Mouse (Mus musculus) A20 (cell line): Measurements from ENCODE around the gene Slc12a8.
"Not testable (repeated sequence)": the region's sequence is repeated elsewhere in the genome, so short reads cannot be mapped to it uniquely, and the experiment has no call there.

Experiments used
- DNase-seq: peaks from one replicate; pipeline ENCODE4 v3.0.0-alpha.2; 2011; ENCODE audit warnings: low read depth, low spot score

The Slc12a8 gene

GRCm38 (mm10) chr16:33516807-33517565 lies at the start of gene Slc12a8:
Gene Slc12a8 (plus strand): TSS chr16:33517328.
- DNase-seq, result no peak

DNA sequence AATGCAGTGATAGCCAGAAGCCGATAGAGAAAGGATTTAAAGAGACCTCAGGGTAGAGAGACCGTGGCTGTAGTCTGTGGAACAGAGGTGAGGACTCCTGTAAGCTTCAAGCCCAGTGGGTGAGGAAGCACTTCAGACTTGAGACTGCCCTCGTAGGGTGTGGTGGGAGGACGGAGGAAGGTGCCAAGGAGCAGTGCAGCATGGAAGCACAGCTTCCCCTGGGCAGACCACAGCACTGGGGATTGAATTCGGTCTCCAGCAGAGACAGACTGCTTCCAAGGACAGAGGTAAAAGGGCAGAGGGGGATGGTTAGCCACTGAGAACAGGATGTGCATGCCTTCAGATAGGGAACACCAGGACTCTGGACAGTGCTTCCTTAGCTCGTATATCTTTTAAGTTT lies 49.7 kb upstream of the Slc12a8 start:
- DNase-seq, result no peak

GRCm38 (mm10) chr16:33469973-33470372 lies 47.2 kb upstream of the Slc12a8 start:
- no peak for DNase-seq

DNA sequence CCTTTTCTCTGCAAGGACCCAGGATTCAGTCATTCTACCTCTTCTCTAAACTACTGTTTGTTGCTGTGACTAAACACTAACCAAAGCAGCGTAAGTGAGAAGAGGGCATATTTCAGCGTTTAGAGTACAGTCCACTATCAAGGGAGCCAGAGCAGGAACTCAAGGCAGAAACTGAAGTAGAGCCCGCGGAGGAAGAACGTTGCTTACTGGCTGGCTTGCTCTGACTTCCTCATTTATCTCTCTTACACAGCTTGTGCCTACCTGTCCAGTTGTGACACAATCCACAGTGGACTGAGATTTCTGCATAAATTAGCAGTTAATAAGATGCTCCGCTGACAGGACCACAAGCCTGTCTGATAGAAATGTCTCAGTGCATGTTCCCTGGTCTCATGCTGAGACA lies 42.7 kb upstream of the Slc12a8 start:
- DNase-seq, result no peak

DNA sequence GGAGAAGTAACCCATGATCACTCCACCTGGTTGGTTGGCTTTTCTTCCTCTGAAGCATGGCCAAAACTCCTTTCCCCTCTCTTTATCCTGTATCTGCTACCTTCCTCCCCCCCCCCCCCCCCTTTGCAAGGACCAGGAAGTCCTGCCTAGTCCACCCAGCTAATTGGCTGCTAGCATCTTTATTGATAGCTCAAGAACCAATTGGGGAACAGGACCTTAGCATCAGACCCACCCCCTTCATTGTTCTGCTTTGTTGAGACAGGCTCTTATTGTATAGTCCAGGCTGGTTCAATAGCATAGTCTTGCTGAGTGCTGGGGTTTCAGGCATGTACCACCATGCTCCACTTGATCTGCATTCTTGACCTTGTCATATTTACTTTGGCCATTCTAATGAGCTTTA lies 37.2 kb upstream of the Slc12a8 start:
- DNase-seq, result peak; percentile 28

DNA sequence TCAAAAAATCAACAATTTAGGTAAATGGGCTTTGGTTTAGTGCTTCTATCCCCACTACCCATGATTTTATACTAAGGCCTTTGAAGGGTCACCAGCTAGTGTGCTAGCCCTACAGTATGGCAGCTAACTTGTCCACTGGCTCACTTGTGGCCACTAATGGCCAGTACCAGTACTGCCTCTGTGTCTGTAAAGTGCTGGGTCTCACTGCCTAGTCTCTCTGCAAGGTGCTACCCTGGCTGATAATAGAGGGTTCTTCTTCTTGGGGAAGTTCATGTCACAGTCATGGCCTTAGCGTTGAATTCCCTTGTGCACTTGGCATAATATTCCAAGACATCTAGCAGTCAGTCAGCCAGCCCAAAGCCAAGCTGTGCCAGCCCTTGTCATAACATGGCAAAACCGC lies 36.0 kb upstream of the Slc12a8 start:
- DNase-seq, result peak; percentile 31

DNA sequence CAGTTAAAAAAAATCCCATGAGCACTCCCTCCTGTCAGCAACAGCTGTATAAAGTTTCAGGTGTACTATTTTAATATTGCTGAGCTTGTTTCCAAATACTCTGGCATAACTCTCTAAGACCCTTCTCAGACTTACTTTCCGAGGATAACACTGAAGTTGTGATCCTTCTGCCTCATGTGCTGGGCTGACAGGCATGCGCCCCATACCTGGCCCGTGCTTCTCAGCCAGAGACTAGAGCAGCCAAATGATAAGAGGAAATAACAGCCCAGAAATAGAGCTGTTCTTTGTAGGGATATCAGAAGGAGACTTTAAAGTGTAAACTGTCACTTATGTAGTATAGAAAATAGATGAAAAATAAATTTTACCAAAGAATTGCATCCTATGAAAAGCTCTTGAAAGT lies 34.8 kb upstream of the Slc12a8 start:
- DNase-seq, result no peak

- no peak for DNase-seq
Measured at GRCm38 (mm10) chr16:33487709-33488108, 29.4 kb upstream of the Slc12a8 start.

- no peak for DNase-seq
Measured at GRCm38 (mm10) chr16:33494374-33494773, 22.8 kb upstream of the Slc12a8 start.

DNA sequence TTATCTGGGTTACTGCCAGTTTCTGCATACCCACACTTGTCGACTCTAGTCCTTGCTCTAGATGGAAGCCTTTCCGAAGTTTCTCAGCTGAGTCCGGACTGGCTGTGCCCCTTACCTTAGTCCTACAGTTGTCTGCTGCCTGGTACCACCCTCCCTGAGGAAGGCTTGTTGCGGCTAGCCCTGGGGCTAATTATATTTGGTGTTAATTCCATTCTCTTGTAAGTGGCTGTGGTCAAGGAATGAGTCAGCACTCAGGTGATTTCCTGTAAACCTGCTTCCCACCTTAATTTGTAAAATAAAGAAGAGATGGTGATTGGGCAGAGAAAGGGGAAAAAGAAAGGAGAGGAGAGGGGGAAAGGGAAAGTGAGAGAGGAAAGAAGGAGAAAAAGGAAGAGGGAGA lies 9.0 kb upstream of the Slc12a8 start:
- DNase-seq, result no peak

GRCm38 (mm10) chr16:33509231-33509630 lies 7.9 kb upstream of the Slc12a8 start:
- not testable (repeated sequence) for DNase-seq

- not testable (repeated sequence) for DNase-seq
Measured at GRCm38 (mm10) chr16:33510856-33511255, 6.3 kb upstream of the Slc12a8 start.

DNA sequence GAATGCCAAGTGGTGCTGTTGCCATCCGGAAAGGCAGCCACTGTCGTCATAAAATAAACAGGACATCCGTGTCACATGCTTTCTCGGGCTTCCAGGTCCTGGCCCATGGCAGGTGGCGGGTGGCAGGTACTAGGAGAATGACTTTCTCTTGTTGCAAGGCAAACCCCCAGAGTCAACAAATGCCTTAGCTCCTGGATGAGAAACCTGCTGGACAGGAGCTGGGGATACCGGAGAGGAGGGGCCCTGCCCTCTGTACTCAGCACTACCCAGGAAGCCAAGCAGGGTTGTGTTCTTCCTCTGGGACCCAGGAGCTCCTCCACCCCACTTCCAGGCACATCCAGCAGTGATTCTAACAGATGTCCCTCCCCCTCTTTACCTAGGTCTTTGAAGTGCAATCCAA lies 4.6 kb upstream of the Slc12a8 start:
- no peak for DNase-seq

DNA sequence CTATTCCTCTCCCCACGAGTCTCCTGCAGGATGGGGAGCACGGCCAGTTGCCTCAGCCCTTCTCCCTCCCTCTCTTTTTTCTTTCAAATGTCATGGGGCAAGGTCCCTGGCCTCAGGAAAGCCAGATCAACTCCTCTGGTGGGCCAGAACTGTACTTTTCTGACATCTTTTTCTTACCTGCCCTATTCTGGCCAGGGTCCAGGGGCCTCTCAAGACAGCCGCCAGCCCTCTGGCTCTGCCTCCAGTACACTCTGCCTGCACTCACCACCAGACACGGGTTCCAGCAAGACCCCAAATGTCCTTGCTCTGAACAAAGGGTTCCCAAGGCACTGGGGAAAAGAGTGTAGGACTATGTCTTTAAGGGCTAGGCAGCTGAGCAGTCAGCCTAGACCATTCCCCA lies 499 bp downstream of the Slc12a8 start:
- DNase-seq, result no peak

DNA sequence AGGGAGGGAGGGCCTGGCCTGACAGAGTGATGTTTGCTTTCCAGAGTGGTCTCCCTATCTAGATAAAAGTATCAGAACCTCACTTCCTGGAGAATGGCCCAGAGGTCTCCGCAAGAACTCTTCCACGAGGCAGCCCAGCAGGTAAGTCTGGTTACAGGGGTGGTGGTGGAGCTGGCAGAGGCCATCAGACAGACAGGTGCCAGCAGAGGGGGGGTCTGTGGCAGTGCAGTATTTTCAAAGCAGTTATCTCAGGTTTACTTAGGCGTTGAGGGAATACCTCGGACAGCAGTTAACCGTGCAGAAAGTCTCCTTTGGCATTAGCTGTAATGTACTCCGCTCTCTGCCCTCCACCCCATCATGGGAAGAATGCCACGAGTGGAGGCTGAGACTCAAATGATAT lies 1.1 kb downstream of the Slc12a8 start:
- DNase-seq, result no peak

GRCm38 (mm10) chr16:33519916-33520568 lies 2.9 kb downstream of the Slc12a8 start:
- DNase-seq, result no peak

DNA sequence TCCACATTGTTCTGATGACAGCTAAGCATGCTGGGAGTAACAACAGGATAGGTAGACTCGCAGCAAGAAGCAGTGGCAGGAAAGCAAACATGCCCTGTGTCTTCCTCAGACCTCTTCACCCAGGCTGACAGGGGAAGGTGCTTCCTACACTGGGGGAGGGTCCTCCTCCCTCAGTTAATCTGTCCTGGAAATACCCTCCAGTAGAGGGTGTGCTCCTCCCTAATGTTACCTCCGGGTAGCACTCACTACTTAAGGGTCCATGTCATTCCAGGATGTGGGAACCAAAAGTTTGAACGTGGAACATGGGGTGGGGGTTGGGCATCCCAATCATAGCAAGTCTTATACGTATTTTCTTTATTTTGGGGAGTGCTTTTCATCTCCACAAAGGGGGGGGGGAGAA lies 5.4 kb downstream of the Slc12a8 start:
- DNase-seq, result no peak

- DNase-seq, result no peak
Measured at GRCm38 (mm10) chr16:33523571-33523970, 6.4 kb downstream of the Slc12a8 start.

DNA sequence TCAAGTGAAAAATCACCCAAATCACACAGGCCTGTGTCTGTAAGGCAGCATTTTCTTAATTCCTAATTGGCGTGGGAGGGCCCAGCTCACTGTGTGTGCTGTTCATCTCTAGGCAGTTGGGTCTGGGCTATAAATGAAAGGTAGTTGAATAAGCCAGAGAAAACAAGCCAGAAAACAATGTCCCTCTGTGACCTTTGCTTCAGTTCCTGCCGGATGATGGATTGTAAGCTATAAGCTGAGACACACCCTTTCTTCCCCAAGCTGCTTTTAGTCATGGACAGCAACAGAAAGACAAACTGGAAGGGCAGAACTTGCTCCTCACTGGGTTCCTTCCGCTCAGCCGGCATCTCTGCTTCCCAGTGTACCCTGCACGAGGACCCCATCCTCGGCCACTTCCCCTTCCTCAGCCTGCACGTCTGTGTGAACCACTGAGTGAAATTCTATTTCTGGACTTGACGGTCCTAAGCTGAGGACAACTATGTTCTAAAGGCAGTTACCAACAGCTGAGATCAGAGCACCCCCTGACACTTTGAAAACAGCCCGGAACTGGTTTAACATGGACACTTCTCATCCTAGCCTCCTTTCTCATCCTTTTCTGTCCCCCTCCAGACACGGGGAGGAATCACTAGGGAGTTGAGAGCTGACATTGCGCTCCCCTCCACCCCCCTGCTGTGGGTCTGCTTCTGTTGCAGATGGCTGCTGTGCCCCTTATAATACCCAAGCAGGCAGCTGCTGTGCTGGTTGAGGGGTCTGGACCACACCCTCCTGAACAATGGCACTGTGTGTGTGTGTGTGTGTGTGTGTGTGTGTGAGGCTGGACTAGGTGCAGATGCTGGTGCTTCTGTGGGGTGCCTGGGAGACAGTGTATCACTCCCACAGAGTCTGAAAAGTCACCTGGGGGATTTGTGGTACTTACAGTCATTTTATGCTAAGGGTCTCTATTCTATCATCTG lies 12.7 kb downstream of the Slc12a8 start:
- no peak for DNase-seq

GRCm38 (mm10) chr16:33531184-33531583 lies 14.1 kb downstream of the Slc12a8 start:
- no peak for DNase-seq

GRCm38 (mm10) chr16:33536456-33536855 lies 19.3 kb downstream of the Slc12a8 start:
- DNase-seq, result peak; percentile 12
